Mouse (Mus musculus): ENCODE data around the gene Crcp. TPM values are rescaled to one million over a fixed set of nuclear protein-coding genes. Genes with fewer than 3 reads are reported as not detected.

Gene Crcp
- polyA plus RNA-seq, 1 experiment from 2014 or later: 26.2 TPM

DNA sequence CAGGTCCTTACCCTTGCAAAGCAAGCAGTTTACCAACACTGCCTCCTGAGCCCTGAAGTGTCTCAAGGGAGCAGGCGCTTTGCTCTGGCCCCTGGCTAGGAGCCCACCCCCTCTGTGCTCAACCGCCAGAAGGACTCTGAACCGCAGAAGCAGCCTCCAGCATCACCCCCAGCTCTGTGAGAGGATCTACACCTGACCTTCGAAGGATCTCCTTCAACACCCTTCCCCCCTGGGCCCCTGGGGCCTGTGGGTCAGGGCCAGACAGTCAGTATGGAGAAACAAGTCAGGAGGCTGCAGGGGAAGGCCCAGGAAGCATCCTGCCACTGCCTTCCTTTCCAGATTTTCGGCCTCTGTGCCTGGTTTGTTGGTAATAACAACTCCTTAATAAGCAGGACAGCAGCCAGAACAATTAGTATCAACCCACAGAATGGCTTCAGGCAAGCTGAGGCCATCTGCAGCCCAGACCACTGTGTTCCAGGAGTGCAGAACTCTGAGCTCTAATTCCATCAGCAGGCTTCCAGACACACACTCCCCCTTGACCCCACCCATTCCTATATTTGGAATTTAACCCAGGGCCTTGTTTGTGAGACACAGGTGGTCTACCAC lies 7.6 kb upstream of the Crcp start:
- Histone ChIP-seq H3K36me3 (ENCODE audit: control insufficient read depth, insufficient read depth) (no peaks in the 10 kb centered on the region), H3K9ac (ENCODE audit: low read length) (no peak overlapping the region), H3K27ac (ENCODE audit: low read length) (no peak overlapping the region), H3K4me3 (ENCODE audit: low read length) (no peak overlapping the region), H3K9me3 (replicated peaks; ENCODE audit: control insufficient read depth, low read length) (no peaks in the 10 kb centered on the region), H3K27me3 (ENCODE audit: control insufficient read depth, insufficient read depth, low read length) (no peaks in the 10 kb centered on the region), H3K4me1 (ENCODE audit: control insufficient read depth, insufficient read depth, low read length) (peaks cover 3% of the 10 kb centered on the region; the same call in 1 of the 2 replicates), H3K4me2 (ENCODE audit: low read depth, low read length) (no peak overlapping the region)
- WGBS: 53% methylated on average over 5 of the region's 5 CpGs
- ATAC-seq (replicated peaks; ENCODE audit: extremely low read depth, insufficient read depth, low FRiP score): no peak

DNA sequence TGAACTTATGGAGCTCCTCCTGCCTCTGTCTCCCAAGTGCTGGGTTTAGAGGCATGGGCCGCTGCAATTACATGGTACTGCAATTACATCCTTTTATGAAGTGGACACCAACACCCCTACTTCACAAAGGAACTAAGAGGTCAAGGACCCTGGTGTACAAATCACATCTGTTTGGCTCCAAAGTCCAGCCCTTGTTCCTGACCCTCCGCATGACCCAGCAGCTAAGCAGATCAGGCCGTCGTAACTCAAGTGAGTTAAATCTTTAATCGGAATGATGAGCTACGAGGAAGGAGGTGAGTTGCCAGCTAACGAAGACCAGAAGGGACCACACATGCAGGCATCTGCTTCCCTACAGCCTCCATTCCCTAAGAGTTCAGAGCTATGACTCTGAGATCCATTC lies 6.7 kb upstream of the Crcp start:
- WGBS: 79% methylated on average over 7 of the region's 7 CpGs
- Histone ChIP-seq H3K27ac (ENCODE audit: low read length) (no peak overlapping the region), H3K4me2 (ENCODE audit: low read depth, low read length) (no peak overlapping the region)

DNA sequence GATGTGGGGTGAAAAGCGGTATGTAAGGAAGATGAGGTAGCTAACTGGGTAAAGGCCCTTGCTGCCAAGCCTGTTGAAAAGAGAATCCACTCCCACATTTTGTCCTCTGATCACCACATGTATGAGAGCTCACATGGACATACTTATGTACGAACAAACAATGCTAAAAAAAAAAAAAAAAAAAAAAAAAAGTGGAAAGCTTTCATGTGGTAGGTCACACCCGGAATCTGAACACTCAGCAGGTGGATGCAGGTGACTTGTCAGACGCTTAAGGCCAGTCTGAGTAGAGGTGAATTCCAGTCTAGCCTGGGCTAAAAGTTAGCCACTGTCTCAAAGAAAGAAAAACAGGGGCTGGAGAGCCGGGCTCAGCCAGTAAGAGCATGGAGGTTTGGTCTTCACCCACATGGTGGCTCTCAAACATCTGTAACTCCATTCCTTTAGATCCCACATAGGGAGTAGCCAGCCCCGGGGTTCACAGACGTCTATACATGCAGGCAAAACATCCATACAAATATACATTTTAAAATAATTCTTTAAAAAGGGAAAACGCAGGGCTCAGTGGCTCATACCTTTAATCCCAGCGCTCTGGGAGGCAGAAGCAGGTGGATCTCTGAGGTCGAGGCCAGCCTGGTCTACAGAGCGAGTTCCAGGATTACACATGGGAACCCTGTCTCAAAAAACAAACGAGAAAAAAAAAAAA lies 5.9 kb upstream of the Crcp start:
- no peak overlapping the region for H3K27ac ChIP-seq (ENCODE audit: low read length)
- peak overlapping the region; percentile 92 for H3K4me2 ChIP-seq (ENCODE audit: low read depth, low read length)
- H3K9me3 ChIP-seq (replicated peaks; ENCODE audit: control insufficient read depth, low read length): no peaks in the 10 kb centered on the region
- no peaks in the 10 kb centered on the region for H3K36me3 ChIP-seq (ENCODE audit: control insufficient read depth, insufficient read depth)
- peak overlapping the region; percentile 77 for H3K4me3 ChIP-seq (ENCODE audit: low read length)
- H3K4me1 ChIP-seq (ENCODE audit: control insufficient read depth, insufficient read depth, low read length): peaks cover 3% of the 10 kb centered on the region; the same call in 1 of the 2 replicates
- peak overlapping the region; percentile 40; the same call in 1 of the 2 replicates for H3K9ac ChIP-seq (ENCODE audit: low read length)
- WGBS: 39% methylated on average over 12 of the region's 12 CpGs
- no peak for ATAC-seq (replicated peaks; ENCODE audit: extremely low read depth, insufficient read depth, low FRiP score)
- 0 out of 2 replicates have a peak, but pooled peaks cover 3% of the 10 kb centered on the region for H3K27me3 ChIP-seq (ENCODE audit: control insufficient read depth, insufficient read depth, low read length)

More for the DNA sequence above, 6.7 kb upstream of the Crcp start:
- Histone ChIP-seq H3K27me3 (ENCODE audit: control insufficient read depth, insufficient read depth, low read length) (0 out of 2 replicates have a peak, but pooled peaks cover 2% of the 10 kb centered on the region), H3K9me3 (replicated peaks; ENCODE audit: control insufficient read depth, low read length) (no peaks in the 10 kb centered on the region), H3K9ac (ENCODE audit: low read length) (no peak overlapping the region), H3K4me3 (ENCODE audit: low read length) (no peak overlapping the region), H3K36me3 (ENCODE audit: control insufficient read depth, insufficient read depth) (no peaks in the 10 kb centered on the region), H3K4me1 (ENCODE audit: control insufficient read depth, insufficient read depth, low read length) (peaks cover 3% of the 10 kb centered on the region; the same call in 1 of the 2 replicates)
- ATAC-seq (replicated peaks; ENCODE audit: extremely low read depth, insufficient read depth, low FRiP score): no peak

DNA sequence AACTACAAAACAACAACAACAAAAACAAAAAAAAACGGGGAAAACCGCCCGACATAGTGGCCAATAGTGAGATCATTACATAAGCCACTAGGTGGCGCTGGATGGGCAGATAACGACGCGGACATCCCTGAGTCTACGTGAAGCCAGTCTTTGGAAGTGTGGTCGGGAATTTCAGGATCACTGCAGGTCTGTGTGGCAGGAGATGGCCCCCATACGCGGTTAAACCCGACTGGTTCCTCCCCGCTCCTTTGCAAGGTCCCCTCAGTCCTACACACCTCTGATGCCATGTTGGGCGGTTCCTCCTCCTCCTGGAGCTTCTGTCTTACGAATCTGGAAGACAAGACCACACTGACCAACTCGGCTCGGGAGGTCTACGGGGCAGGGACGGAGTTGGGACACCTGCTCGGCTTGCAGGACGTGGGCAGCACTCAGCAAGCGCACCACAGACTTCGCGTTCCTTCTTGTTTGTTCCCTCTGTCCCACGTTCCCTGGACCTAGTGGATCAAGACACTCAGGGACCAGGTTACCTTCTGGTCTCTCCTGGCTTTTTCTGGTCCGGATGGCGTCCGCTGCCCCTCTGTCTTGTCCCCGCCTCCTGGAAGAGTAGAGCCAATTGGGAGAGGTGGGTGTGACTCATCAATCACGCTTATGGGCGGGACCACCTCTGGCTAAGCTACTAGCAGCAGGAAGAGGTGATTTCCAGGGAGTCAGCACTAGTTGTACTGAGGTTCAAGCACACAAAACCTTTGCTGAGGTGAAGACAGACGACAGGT lies 5.1 kb upstream of the Crcp start:
- H3K4me2 ChIP-seq (ENCODE audit: low read depth, low read length): peak overlapping the region; percentile 92
- peak overlapping the region; percentile 77 for H3K4me3 ChIP-seq (ENCODE audit: low read length)
- H3K27ac ChIP-seq (ENCODE audit: low read length): peak overlapping the region; percentile 71
- no peaks in the 10 kb centered on the region for H3K36me3 ChIP-seq (ENCODE audit: control insufficient read depth, insufficient read depth)
- ATAC-seq (replicated peaks; ENCODE audit: extremely low read depth, insufficient read depth, low FRiP score): peak; percentile 89
- peak overlapping the region; percentile 77 for H3K9ac ChIP-seq (ENCODE audit: low read length)
- WGBS: under 1% methylated on average over 32 of the region's 32 CpGs
- peaks cover 3% of the 10 kb centered on the region; the same call in 1 of the 2 replicates for H3K4me1 ChIP-seq (ENCODE audit: control insufficient read depth, insufficient read depth, low read length)
- H3K9me3 ChIP-seq (replicated peaks; ENCODE audit: control insufficient read depth, low read length): no peaks in the 10 kb centered on the region
- H3K27me3 ChIP-seq (ENCODE audit: control insufficient read depth, insufficient read depth, low read length): 0 out of 2 replicates have a peak, but pooled peaks cover 3% of the 10 kb centered on the region

DNA sequence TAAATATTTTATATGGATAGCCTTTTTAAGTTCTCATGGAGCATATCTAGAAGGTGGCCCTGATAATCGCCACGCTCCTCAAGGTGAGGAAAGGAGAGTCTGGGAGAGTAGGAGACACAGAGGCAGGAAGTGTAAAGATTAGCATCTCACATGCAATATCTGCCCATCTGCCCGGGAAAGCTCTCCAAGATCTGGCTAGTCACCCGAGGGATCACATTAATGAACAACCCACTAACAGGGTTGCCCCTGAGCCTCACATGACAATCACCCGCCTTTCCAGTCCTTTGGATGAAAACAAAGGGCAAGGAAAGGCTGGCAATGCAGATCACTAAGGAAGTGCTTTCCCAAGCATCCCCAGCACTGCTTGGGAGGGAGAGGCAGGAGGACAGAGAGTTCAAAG lies 2.0 kb upstream of the Crcp start:
- Histone ChIP-seq H3K9ac (ENCODE audit: low read length) (no peak overlapping the region), H3K36me3 (ENCODE audit: control insufficient read depth, insufficient read depth) (no peaks in the 10 kb centered on the region), H3K27ac (ENCODE audit: low read length) (no peak overlapping the region), H3K4me1 (ENCODE audit: control insufficient read depth, insufficient read depth, low read length) (peaks cover 5% of the 10 kb centered on the region), H3K4me3 (ENCODE audit: low read length) (no peak overlapping the region), H3K9me3 (replicated peaks; ENCODE audit: control insufficient read depth, low read length) (no peaks in the 10 kb centered on the region), H3K4me2 (ENCODE audit: low read depth, low read length) (no peak overlapping the region), H3K27me3 (ENCODE audit: control insufficient read depth, insufficient read depth, low read length) (0 out of 2 replicates have a peak, but pooled peaks cover 3% of the 10 kb centered on the region)
- ATAC-seq (replicated peaks; ENCODE audit: extremely low read depth, insufficient read depth, low FRiP score): no peak
- 71% methylated on average over 5 of the region's 5 CpGs for WGBS

DNA sequence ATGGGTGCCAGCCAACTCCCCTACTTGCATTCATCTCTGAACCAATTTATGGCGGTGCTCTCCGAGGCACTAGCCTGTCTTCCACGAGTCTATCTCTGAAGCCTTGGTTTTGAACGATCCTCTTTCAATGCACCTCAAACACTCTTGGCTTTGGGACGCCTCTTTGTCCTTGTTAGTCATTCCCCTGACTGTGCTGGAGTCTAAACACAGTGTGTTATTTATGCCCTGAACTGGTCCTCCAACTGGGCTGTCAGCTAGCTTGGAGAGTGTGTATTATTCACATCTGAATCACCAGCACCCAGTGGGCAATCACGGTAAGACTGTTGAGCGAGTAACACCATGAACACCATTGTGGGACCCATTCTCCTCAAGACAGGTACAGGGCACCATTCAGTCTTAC lies 1.4 kb upstream of the Crcp start:
- Histone ChIP-seq H3K36me3 (ENCODE audit: control insufficient read depth, insufficient read depth) (no peaks in the 10 kb centered on the region), H3K27ac (ENCODE audit: low read length) (no peak overlapping the region), H3K27me3 (ENCODE audit: control insufficient read depth, insufficient read depth, low read length) (0 out of 2 replicates have a peak, but pooled peaks cover 3% of the 10 kb centered on the region), H3K9me3 (replicated peaks; ENCODE audit: control insufficient read depth, low read length) (no peaks in the 10 kb centered on the region), H3K4me3 (ENCODE audit: low read length) (no peak overlapping the region), H3K9ac (ENCODE audit: low read length) (no peak overlapping the region), H3K4me1 (ENCODE audit: control insufficient read depth, insufficient read depth, low read length) (peaks cover 5% of the 10 kb centered on the region), H3K4me2 (ENCODE audit: low read depth, low read length) (no peak overlapping the region)
- no peak for ATAC-seq (replicated peaks; ENCODE audit: extremely low read depth, insufficient read depth, low FRiP score)
- 80% methylated on average over 7 of the region's 7 CpGs for WGBS

DNA sequence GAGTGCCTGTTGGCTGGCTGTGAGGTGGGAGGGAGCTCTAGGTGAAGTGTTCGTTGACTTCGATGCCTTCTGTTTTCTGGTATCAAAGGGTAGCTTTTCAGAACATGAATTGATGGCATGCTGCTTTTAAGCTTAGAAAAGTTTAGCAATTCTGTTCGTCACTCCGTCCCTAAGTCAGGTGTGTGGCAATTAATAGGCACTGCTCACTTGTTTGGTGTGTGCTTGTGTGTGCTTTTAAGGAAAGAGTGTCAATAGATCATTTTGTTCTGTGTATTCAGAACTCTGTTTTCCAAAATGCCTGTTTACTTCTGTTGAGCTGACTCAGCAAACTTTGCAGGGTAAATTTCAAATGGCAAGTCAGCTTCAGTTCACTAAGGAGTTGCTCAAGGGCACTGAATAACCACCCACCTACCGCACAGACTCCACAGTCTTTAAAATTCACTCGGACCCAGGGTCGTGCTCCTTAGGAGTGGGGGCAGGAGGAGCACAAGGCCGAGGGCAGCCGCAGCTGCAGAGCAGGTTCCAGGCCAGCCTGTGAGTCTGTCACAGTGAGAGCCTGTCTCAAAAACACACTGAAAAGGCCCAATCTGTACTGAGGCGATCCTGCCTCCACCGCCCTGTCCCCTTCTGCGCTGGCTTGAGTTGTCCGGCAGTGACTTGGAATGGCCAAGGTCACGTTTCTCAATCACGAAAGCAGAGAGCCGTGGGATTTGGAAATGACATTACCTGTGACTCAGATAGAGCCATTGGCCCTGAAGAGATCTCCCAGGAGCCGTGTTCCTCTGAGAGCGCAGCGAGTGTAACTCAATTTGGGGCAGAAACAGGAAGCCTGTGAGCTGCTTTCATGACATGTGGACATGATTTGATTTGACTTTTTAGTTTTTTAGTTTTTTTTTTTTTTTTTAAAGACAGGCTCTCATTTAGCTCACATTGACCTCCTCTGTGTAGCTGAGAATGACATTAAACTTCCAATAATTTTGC lies 2.6 kb downstream of the Crcp start:
- peaks cover 3% of the 10 kb centered on the region; the same call in 1 of the 2 replicates for H3K4me1 ChIP-seq (ENCODE audit: control insufficient read depth, insufficient read depth, low read length)
- no peak overlapping the region for H3K9ac ChIP-seq (ENCODE audit: low read length)
- no peaks in the 10 kb centered on the region for H3K9me3 ChIP-seq (replicated peaks; ENCODE audit: control insufficient read depth, low read length)
- WGBS: 92% methylated on average over 19 of the region's 19 CpGs
- H3K4me3 ChIP-seq (ENCODE audit: low read length): no peak overlapping the region
- H3K27me3 ChIP-seq (ENCODE audit: control insufficient read depth, insufficient read depth, low read length): 0 out of 2 replicates have a peak, but pooled peaks cover 3% of the 10 kb centered on the region
- peaks cover 9% of the 10 kb centered on the region; the same call in 1 of the 2 replicates for H3K36me3 ChIP-seq (ENCODE audit: control insufficient read depth, insufficient read depth)
- H3K4me2 ChIP-seq (ENCODE audit: low read depth, low read length): no peak overlapping the region
- no peak overlapping the region for H3K27ac ChIP-seq (ENCODE audit: low read length)
- ATAC-seq (replicated peaks; ENCODE audit: extremely low read depth, insufficient read depth, low FRiP score): no peak

DNA sequence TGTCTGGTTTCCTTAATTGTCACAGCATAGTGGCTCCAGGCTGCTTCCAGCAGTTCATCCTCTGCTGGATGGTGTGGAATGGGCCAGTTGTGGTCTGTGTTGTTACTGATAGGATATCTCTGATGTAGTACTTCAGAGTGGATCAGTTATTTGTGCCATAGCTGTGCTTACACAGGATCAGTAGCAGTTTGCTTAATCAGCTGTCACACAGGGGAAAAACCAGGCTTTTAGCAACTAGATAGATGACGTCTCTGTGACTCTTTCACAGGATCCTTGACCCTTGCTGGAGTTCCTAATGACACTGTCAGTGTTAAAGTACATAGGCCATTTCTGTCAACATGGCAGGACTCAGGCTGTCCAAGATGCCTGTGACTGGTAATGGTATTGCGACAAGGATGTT lies 4.8 kb downstream of the Crcp start:
- no peak for ATAC-seq (replicated peaks; ENCODE audit: extremely low read depth, insufficient read depth, low FRiP score)
- Histone ChIP-seq H3K9ac (ENCODE audit: low read length) (no peak overlapping the region), H3K27ac (ENCODE audit: low read length) (no peak overlapping the region), H3K4me3 (ENCODE audit: low read length) (no peak overlapping the region), H3K36me3 (ENCODE audit: control insufficient read depth, insufficient read depth) (peaks cover 9% of the 10 kb centered on the region; the same call in 1 of the 2 replicates), H3K27me3 (ENCODE audit: control insufficient read depth, insufficient read depth, low read length) (no peaks in the 10 kb centered on the region), H3K4me2 (ENCODE audit: low read depth, low read length) (no peak overlapping the region), H3K9me3 (replicated peaks; ENCODE audit: control insufficient read depth, low read length) (no peaks in the 10 kb centered on the region), H3K4me1 (ENCODE audit: control insufficient read depth, insufficient read depth, low read length) (peaks cover 6% of the 10 kb centered on the region; the same call in 1 of the 2 replicates)
- 66% methylated on average over 2 of the region's 2 CpGs for WGBS
